15 mouse cellular contexts compared by ENCODE assay signal in genomic region chr1:181799911-181800310, GRCm38 (mm10).
"Had no signal": no experiment of that assay in that cellular context is flagged by ENCODE, and none has a peak within 500 bp of the region (broad histone marks: within the 10 kb centered on the region; RNA-seq: fewer than 3 reads in every experiment).

No protein-coding gene starts in this region.

- DNase-seq: lung, adult 18-20 months; midbrain, embryonic 14.5 days; retina, postnatal 1 day; right cerebral cortex, adult 18-20 months; thymus, adult 2 months; thymus, postnatal 25 days; thymus, postnatal 4 days had no signal

- H3K4me3 ChIP-seq: midbrain, embryonic 12.5 days; myocyte; neural tube, embryonic 13.5 days; neural tube, embryonic 15.5 days; stomach, embryonic 15.5 days had no signal

- H3K4me1 ChIP-seq: midbrain, embryonic 12.5 days; neural tube, embryonic 13.5 days; neural tube, embryonic 15.5 days; stomach, embryonic 15.5 days had no signal

- H3K4me2 ChIP-seq: lung, embryonic 14.5 days; midbrain, embryonic 12.5 days; neural tube, embryonic 13.5 days; neural tube, embryonic 15.5 days; stomach, embryonic 15.5 days had no signal

- H3K9ac ChIP-seq: lung, embryonic 14.5 days; midbrain, embryonic 12.5 days; neural tube, embryonic 13.5 days; neural tube, embryonic 15.5 days; stomach, embryonic 15.5 days had no signal

- H3K9me3 ChIP-seq: midbrain, embryonic 12.5 days; neural tube, embryonic 13.5 days; neural tube, embryonic 15.5 days; stomach, embryonic 15.5 days had no signal

- H3K36me3 ChIP-seq: midbrain, embryonic 12.5 days; neural tube, embryonic 13.5 days; neural tube, embryonic 15.5 days; stomach, embryonic 15.5 days had no signal

- H3K27me3 ChIP-seq: midbrain, embryonic 12.5 days; neural tube, embryonic 13.5 days; neural tube, embryonic 15.5 days; stomach, embryonic 15.5 days had no signal

- ATAC-seq: midbrain, embryonic 16.5 days had no signal

- H3K27ac ChIP-seq: midbrain, embryonic 12.5 days; neural tube, embryonic 13.5 days; neural tube, embryonic 15.5 days; stomach, embryonic 15.5 days; stomach, postnatal 0 days had no signal
